Mouse (Mus musculus) forebrain, postnatal 0 days (tissue): ENCODE results near the gene Cotl1. TPM values are rescaled to one million over a fixed set of nuclear protein-coding genes. Genes with fewer than 3 reads are reported as not detected.

Source experiments
- ATAC-seq: fragments of 200-750 bp; cut with Nextera tagmentation; 2 replicates; pipeline ENCODE4 v1.8.0; 2017; ENCODE audit warnings: mild to moderate bottlenecking, moderate library complexity
- DNase-seq: peaks from one replicate; pipeline ENCODE4 v3.0.0-alpha.2; 2015
- H3K27ac ChIP-seq: fragments of 300-500 bp; sonication (generic); 2 replicates; pipeline ENCODE4 v1.5.1; 2014; ENCODE audit warnings: low read depth, mild to moderate bottlenecking, antibody characterized with exemption, low read length, moderate library complexity, mixed read lengths
- H3K27me3 ChIP-seq: fragments of 300-500 bp; sonication (generic); 2 replicates; pipeline ENCODE4 v1.6.1; 2014; ENCODE audit warnings: mild to moderate bottlenecking, low read length, mixed read lengths; ENCODE audit not compliant: insufficient read depth
- H3K36me3 ChIP-seq: fragments of 300-500 bp; sonication (generic); 2 replicates; pipeline ENCODE4 v1.6.1; 2014; ENCODE audit warnings: mild to moderate bottlenecking, moderate library complexity; ENCODE audit not compliant: insufficient read depth
- H3K4me1 ChIP-seq: fragments of 300-500 bp; sonication (generic); 2 replicates; pipeline ENCODE4 v1.6.1; 2014; ENCODE audit warnings: antibody characterized with exemption; ENCODE audit not compliant: insufficient read depth
- H3K4me2 ChIP-seq: fragments of 300-500 bp; sonication (generic); 2 replicates; pipeline ENCODE4 v1.6.1; 2014; ENCODE audit warnings: low read depth, mild to moderate bottlenecking, moderate library complexity
- H3K4me3 ChIP-seq: fragments of 300-500 bp; sonication (generic); 2 replicates; pipeline ENCODE4 v1.5.1; 2014; ENCODE audit warnings: low read depth, low read length, mixed read lengths
- H3K9ac ChIP-seq: fragments of 300-500 bp; sonication (generic); 2 replicates; pipeline ENCODE4 v1.6.1; 2014; ENCODE audit warnings: mild to moderate bottlenecking
- H3K9me3 ChIP-seq: fragments of 300-500 bp; sonication (generic); 2 replicates; pipeline ENCODE4 v1.6.1; 2016; ENCODE audit warnings: low read length
- CTCF ChIP-seq: sonication (generic); IDR thresholded peaks from 2 replicates; pipeline ENCODE4 v1.5.1; 2016; ENCODE audit warnings: antibody characterized with exemption, control low read depth, low read depth
- WGBS: fragments of 180-500 bp; shearing (Covaris S2); extraction: QIAGEN DNeasy Blood & Tissue Kit; methylation state at CpG from one replicate; pipeline ENCODE4 v1.1.7; 2014; 5-methylcytosine and 5-hydroxymethylcytosine counted together
- polyA plus RNA-seq: library from polyadenylated mRNA; unstranded; fragments of >200 nt; fragmentation: Nextera tagmentation; extraction: Ambion mirVana; gene quantifications from 2 replicates; pipeline ENCODE4 v1.2.1, GENCODE M21; 2015
- total RNA-seq: library from RNA; depleted of rRNA; stranded (reverse); fragments of >200 nt; gene quantifications from 2 replicates; pipeline ENCODE4 v1.2.3, GENCODE M21; 2014

Cotl1 gene
- total and polyA plus RNA-seq, 2 experiments from 2014 or later, result 134 to 224 TPM

GRCm38 (mm10) chr8:119821691-119822090 is 18.7 kb downstream of the Cotl1 start:
- Histone ChIP-seq H3K27me3 (no peaks in the 10 kb centered on the region), H3K36me3 (peaks cover 16% of the 10 kb centered on the region), H3K4me2 (no peak overlapping the region), H3K9ac (no peak overlapping the region), H3K27ac (no peak overlapping the region), H3K4me3 (no peak overlapping the region), H3K9me3 (no peaks in the 10 kb centered on the region), H3K4me1 (no peaks in the 10 kb centered on the region)
- ATAC-seq, result no peak
- WGBS, result 97% methylated on average over 6 of the region's 6 CpGs
- TF ChIP-seq CTCF, result no peak
- no peak for DNase-seq

- no peak overlapping the region for H3K4me2 ChIP-seq
These were observed 20.4 kb downstream of the Cotl1 start for GRCm38 (mm10) chr8:119819976-119820375.

GRCm38 (mm10) chr8:119819316-119819715 is 21.0 kb downstream of the Cotl1 start:
- no peak for DNase-seq
- no peak overlapping the region for H3K4me3 ChIP-seq
- WGBS, result 66% methylated on average over 7 of the region's 7 CpGs
- no peak overlapping the region for H3K4me2 ChIP-seq
- no peaks in the 10 kb centered on the region for H3K27me3 ChIP-seq
- peaks cover 19% of the 10 kb centered on the region for H3K36me3 ChIP-seq
- no peak overlapping the region for H3K27ac ChIP-seq
- H3K9me3 ChIP-seq, result no peaks in the 10 kb centered on the region
- H3K9ac ChIP-seq, result no peak overlapping the region
- no peaks in the 10 kb centered on the region for H3K4me1 ChIP-seq
- no peak for TF ChIP-seq CTCF
- ATAC-seq, result 0 out of 2 replicates have a peak, but pooled peaks have one; percentile 45

More at GRCm38 (mm10) chr8:119819976-119820375, 20.4 kb downstream of the Cotl1 start:
- H3K36me3 ChIP-seq, result peaks cover 19% of the 10 kb centered on the region
- H3K27me3 ChIP-seq, result no peaks in the 10 kb centered on the region
- no peaks in the 10 kb centered on the region for H3K9me3 ChIP-seq
- H3K27ac ChIP-seq, result no peak overlapping the region
- H3K4me3 ChIP-seq, result no peak overlapping the region
- 93% methylated on average over 8 of the region's 8 CpGs for WGBS
- no peaks in the 10 kb centered on the region for H3K4me1 ChIP-seq
- no peak overlapping the region for H3K9ac ChIP-seq
- ATAC-seq (no peak), DNase-seq (no peak)
- no peak for TF ChIP-seq CTCF

- Histone ChIP-seq H3K9me3 (no peaks in the 10 kb centered on the region), H3K4me2 (no peak overlapping the region), H3K4me3 (no peak overlapping the region), H3K4me1 (no peaks in the 10 kb centered on the region), H3K36me3 (peaks cover 18% of the 10 kb centered on the region), H3K9ac (no peak overlapping the region), H3K27me3 (no peaks in the 10 kb centered on the region), H3K27ac (no peak overlapping the region)
- 45% methylated on average over 12 of the region's 12 CpGs for WGBS
- no peak for DNase-seq
- ATAC-seq, result no peak
- TF ChIP-seq CTCF, result no peak
These were observed 22.9 kb downstream of the Cotl1 start for GRCm38 (mm10) chr8:119817446-119817845.

GRCm38 (mm10) chr8:119816219-119816618 is 24.1 kb downstream of the Cotl1 start:
- Histone ChIP-seq H3K9me3 (no peaks in the 10 kb centered on the region), H3K9ac (no peak overlapping the region), H3K27ac (no peak overlapping the region), H3K36me3 (peaks cover 9% of the 10 kb centered on the region; the same call in 1 of the 2 replicates), H3K4me1 (no peaks in the 10 kb centered on the region; the same call in 1 of the 2 replicates), H3K4me2 (no peak overlapping the region), H3K27me3 (no peaks in the 10 kb centered on the region), H3K4me3 (no peak overlapping the region)
- ATAC-seq (no peak), DNase-seq (no peak)
- WGBS, result 73% methylated on average over 6 of the region's 6 CpGs
- no peak for TF ChIP-seq CTCF

GRCm38 (mm10) chr8:119812650-119813431 is 27.5 kb downstream of the Cotl1 start:
- no peak overlapping the region for H3K4me3 ChIP-seq
- H3K27ac ChIP-seq, result no peak overlapping the region; the same call in 1 of the 2 replicates
- ATAC-seq (no peak), DNase-seq (no peak)
- no peaks in the 10 kb centered on the region for H3K9me3 ChIP-seq
- 84% methylated on average over 12 of the region's 12 CpGs for WGBS
- peaks cover 8% of the 10 kb centered on the region; the same call in 1 of the 2 replicates for H3K4me1 ChIP-seq
- H3K27me3 ChIP-seq, result no peaks in the 10 kb centered on the region
- H3K9ac ChIP-seq, result no peak overlapping the region
- no peak overlapping the region for H3K4me2 ChIP-seq
- TF ChIP-seq CTCF, result no peak
- H3K36me3 ChIP-seq, result peaks cover 11% of the 10 kb centered on the region

GRCm38 (mm10) chr8:119811925-119812324 is 28.4 kb downstream of the Cotl1 start:
- DNase-seq, result no peak
- Histone ChIP-seq H3K9ac (no peak overlapping the region), H3K36me3 (peaks cover 11% of the 10 kb centered on the region), H3K4me1 (peaks cover 8% of the 10 kb centered on the region; the same call in 1 of the 2 replicates), H3K27me3 (no peaks in the 10 kb centered on the region), H3K9me3 (no peaks in the 10 kb centered on the region), H3K4me3 (no peak overlapping the region), H3K4me2 (no peak overlapping the region), H3K27ac (0 out of 2 replicates have a peak overlapping the region, but pooled peaks have one; percentile 40)
- 68% methylated on average over 6 of the region's 6 CpGs for WGBS
- TF ChIP-seq CTCF, result no peak
- no peak for ATAC-seq
